Mouse (Mus musculus) T-helper 2 cell (primary cell): ENCODE data around the gene Nrcam.

Experiments used
- in situ Hi-C: fragments of 300-600 bp; cut with MboI, MseI; formaldehyde crosslinking; loops from one replicate; pipeline ENCODE4 v1.15.1; 2025; ENCODE audit warnings: high pct_unique_total_duplicates

The Nrcam gene

GRCm38 (mm10) chr12:44617001-44617421, 288.3 kb downstream of the Nrcam start:
- in situ Hi-C loops = loop anchor here (25.0 kb wide), 1 partner anchor 570 kb away; no protein-coding TSS in a partner anchor

GRCm38 (mm10) chr12:44617488-44617887, 288.8 kb downstream of the Nrcam start:
- in situ Hi-C loops = loop anchor here (25.0 kb wide), 1 partner anchor 570 kb away; no protein-coding TSS in a partner anchor

GRCm38 (mm10) chr12:44639341-44639921, 310.7 kb downstream of the Nrcam start:
- in situ Hi-C loops = no loop called here

- in situ Hi-C loops = no loop called here
Measured at GRCm38 (mm10) chr12:44640579-44640978, 311.9 kb downstream of the Nrcam start.
